Mouse (Mus musculus): Measurements from ENCODE around the gene Pfkfb2. TPM values are rescaled to one million over a fixed set of nuclear protein-coding genes. Genes with fewer than 3 reads are reported as not detected.

Gene Pfkfb2
- polyA plus RNA-seq, 1 experiment from 2014 or later = 7.1 TPM

- WGBS (ENCODE audit: insufficient replicate concordance) = under 1% methylated on average over 42 of the region's 42 CpGs
- peak; percentile 4 for ATAC-seq
These were observed 12.4 kb downstream of the Pfkfb2 start for GRCm38 (mm10) chr1:130716513-130717290.

GRCm38 (mm10) chr1:130716218-130716512 is 12.9 kb downstream of the Pfkfb2 start:
- H3K27ac ChIP-seq = peak overlapping the region; percentile 92
- peak overlapping the region; percentile 86 for H3K4me2 ChIP-seq
- no peaks in the 10 kb centered on the region for H3K9me3 ChIP-seq (replicated peaks)
- peak overlapping the region; percentile 84 for H3K4me3 ChIP-seq
- WGBS (ENCODE audit: insufficient replicate concordance) = 1% methylated on average over 3 of the region's 3 CpGs
- peak overlapping the region; percentile 95 for H3K9ac ChIP-seq
- peaks cover 48% of the 10 kb centered on the region for H3K4me1 ChIP-seq
- H3K36me3 ChIP-seq = peaks cover 38% of the 10 kb centered on the region
- no peaks in the 10 kb centered on the region for H3K27me3 ChIP-seq (replicated peaks)
- ATAC-seq = peak; percentile 21

More at GRCm38 (mm10) chr1:130716513-130717290, 12.4 kb downstream of the Pfkfb2 start:
- Histone ChIP-seq H3K27ac (peak overlapping the region; percentile 92), H3K4me3 (peak overlapping the region; percentile 84), H3K27me3 (replicated peaks) (no peaks in the 10 kb centered on the region), H3K9ac (peak overlapping the region; percentile 95), H3K36me3 (peaks cover 34% of the 10 kb centered on the region), H3K4me2 (peak overlapping the region; percentile 86), H3K9me3 (replicated peaks) (no peaks in the 10 kb centered on the region), H3K4me1 (peaks cover 48% of the 10 kb centered on the region)

DNA sequence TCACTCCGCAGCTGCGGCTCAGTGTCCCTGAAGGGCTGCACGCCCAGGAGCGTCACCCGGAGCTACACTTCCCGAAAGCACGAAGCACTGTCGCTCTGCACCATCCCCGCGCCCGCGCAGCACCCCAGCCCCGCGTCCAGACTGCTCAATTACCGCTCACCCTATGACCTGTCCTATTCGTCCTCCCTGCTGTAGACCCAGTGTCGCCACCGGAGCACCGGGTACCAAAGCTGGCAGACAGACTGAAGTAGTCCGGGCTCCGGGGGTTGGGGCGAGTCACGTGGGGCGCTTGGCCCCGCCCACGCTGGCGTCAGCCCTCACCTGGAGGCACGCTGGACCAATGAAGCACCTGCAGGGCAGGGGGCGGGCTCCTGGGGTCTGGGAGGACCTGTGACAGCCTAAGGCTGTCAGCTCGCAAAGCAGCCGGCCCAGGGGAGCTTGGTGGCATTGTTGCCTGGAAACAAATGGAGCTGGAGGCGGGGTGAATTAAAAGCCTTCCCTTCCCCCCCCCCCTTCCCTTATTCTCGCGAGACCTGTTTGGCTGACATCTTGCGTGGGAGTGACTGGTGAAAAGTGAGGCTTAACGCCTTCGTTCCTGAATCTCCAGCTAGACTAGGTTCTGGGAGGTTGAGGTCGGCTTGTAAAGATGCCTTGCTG is 13.4 kb downstream of the Pfkfb2 start, which contains the start of gene Gm29427:
TSS of gene Gm29427 (minus strand) at position 239 of the 657 bp plus-strand sequence.
- Histone ChIP-seq H3K9me3 (replicated peaks) (no peaks in the 10 kb centered on the region), H3K27me3 (replicated peaks) (no peaks in the 10 kb centered on the region), H3K27ac (peak within 1 kb of the TSS; percentile 92), H3K36me3 (peaks cover 38% of the 10 kb centered on the region), H3K4me3 (peak within 1 kb of the TSS; percentile 84), H3K4me1 (peaks cover 44% of the 10 kb centered on the region), H3K4me2 (peak within 1 kb of the TSS; percentile 86), H3K9ac (peak within 1 kb of the TSS; percentile 95)
- 2% methylated on average over 38 of the region's 38 CpGs for WGBS (ENCODE audit: insufficient replicate concordance)
- peak; percentile 91 for ATAC-seq

- no peak overlapping the region for H3K27ac ChIP-seq
- H3K4me2 ChIP-seq = peak overlapping the region; percentile 86
- ATAC-seq = no peak
- H3K9ac ChIP-seq = no peak overlapping the region
- H3K27me3 ChIP-seq (replicated peaks) = no peaks in the 10 kb centered on the region
- H3K4me3 ChIP-seq = no peak overlapping the region
- H3K9me3 ChIP-seq (replicated peaks) = no peaks in the 10 kb centered on the region
- H3K4me1 ChIP-seq = peaks cover 37% of the 10 kb centered on the region
- H3K36me3 ChIP-seq = peaks cover 48% of the 10 kb centered on the region
- WGBS (ENCODE audit: insufficient replicate concordance) = 79% methylated on average over 4 of the region's 4 CpGs
These were observed 15.0 kb downstream of the Pfkfb2 start for GRCm38 (mm10) chr1:130714046-130714445.

- WGBS (ENCODE audit: insufficient replicate concordance) = 84% methylated on average over 22 of the region's 22 CpGs
- Histone ChIP-seq H3K4me1 (peaks cover 28% of the 10 kb centered on the region), H3K4me3 (no peak overlapping the region), H3K9ac (no peak overlapping the region), H3K4me2 (no peak overlapping the region), H3K36me3 (peaks cover 77% of the 10 kb centered on the region), H3K9me3 (replicated peaks) (no peaks in the 10 kb centered on the region), H3K27ac (peak overlapping the region; percentile 43; the same call in 1 of the 2 replicates), H3K27me3 (replicated peaks) (no peaks in the 10 kb centered on the region)
- no peak for ATAC-seq
These were observed 18.6 kb downstream of the Pfkfb2 start for GRCm38 (mm10) chr1:130710283-130711080.

GRCm38 (mm10) chr1:130703613-130704012 is 25.4 kb downstream of the Pfkfb2 start:
- no peak for ATAC-seq
- H3K27me3 ChIP-seq (replicated peaks) = no peaks in the 10 kb centered on the region
- 69% methylated on average over 2 of the region's 2 CpGs for WGBS (ENCODE audit: insufficient replicate concordance)
- H3K36me3 ChIP-seq = peaks cover 96% of the 10 kb centered on the region
- H3K9ac ChIP-seq = no peak overlapping the region
- H3K9me3 ChIP-seq (replicated peaks) = no peaks in the 10 kb centered on the region
- H3K4me3 ChIP-seq = no peak overlapping the region
- no peak overlapping the region for H3K4me2 ChIP-seq
- peaks cover 9% of the 10 kb centered on the region; the same call in 1 of the 2 replicates for H3K4me1 ChIP-seq
- no peak overlapping the region for H3K27ac ChIP-seq

GRCm38 (mm10) chr1:130701976-130702375 is 27.1 kb downstream of the Pfkfb2 start:
- Histone ChIP-seq H3K36me3 (peaks cover 96% of the 10 kb centered on the region), H3K9me3 (replicated peaks) (no peaks in the 10 kb centered on the region), H3K4me2 (no peak overlapping the region), H3K27me3 (replicated peaks) (no peaks in the 10 kb centered on the region), H3K4me1 (peaks cover 9% of the 10 kb centered on the region; the same call in 1 of the 2 replicates), H3K4me3 (no peak overlapping the region), H3K9ac (no peak overlapping the region), H3K27ac (no peak overlapping the region)
- ATAC-seq = no peak
- WGBS (ENCODE audit: insufficient replicate concordance) = 89% methylated on average over 11 of the region's 11 CpGs

- Histone ChIP-seq H3K27me3 (replicated peaks) (no peaks in the 10 kb centered on the region), H3K4me1 (peaks cover 9% of the 10 kb centered on the region; the same call in 1 of the 2 replicates), H3K27ac (no peak overlapping the region), H3K9me3 (replicated peaks) (no peaks in the 10 kb centered on the region), H3K4me3 (no peak overlapping the region), H3K9ac (no peak overlapping the region), H3K36me3 (peaks cover 94% of the 10 kb centered on the region), H3K4me2 (no peak overlapping the region)
- no peak for ATAC-seq
- 90% methylated on average over 10 of the region's 10 CpGs for WGBS (ENCODE audit: insufficient replicate concordance)
These were observed 29.0 kb downstream of the Pfkfb2 start for GRCm38 (mm10) chr1:130699937-130700633.

GRCm38 (mm10) chr1:130698601-130699000 is 30.5 kb downstream of the Pfkfb2 start:
- H3K9ac ChIP-seq = no peak overlapping the region
- no peak for ATAC-seq
- 83% methylated on average over 5 of the region's 5 CpGs for WGBS (ENCODE audit: insufficient replicate concordance)

DNA sequence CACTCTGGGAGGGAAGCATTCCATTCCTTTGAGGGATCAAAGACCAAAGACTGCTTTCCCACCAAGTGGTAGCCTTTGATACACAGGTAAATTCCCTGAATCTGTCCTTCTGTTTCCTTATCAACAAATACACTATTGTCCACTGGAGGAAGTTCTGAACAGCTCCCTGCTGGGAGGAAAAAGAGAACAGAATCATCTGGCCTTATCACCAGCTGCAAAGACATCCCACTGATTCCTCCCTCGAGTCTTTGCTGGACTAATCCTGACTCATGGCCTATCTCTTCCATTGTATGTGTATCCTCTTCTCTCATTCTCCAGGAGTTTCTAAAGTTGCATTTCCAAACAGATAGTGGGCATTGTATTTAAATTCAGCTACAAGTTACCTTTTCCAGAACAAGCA is 45.1 kb downstream of the Pfkfb2 start:
- 3% methylated on average over 1 of the region's 1 CpGs for WGBS (ENCODE audit: insufficient replicate concordance)
- peaks cover 6% of the 10 kb centered on the region; the same call in 1 of the 2 replicates for H3K36me3 ChIP-seq
- no peak overlapping the region for H3K27ac ChIP-seq
- no peak overlapping the region for H3K4me3 ChIP-seq
- H3K9ac ChIP-seq = no peak overlapping the region
- H3K4me1 ChIP-seq = no peaks in the 10 kb centered on the region
- no peak for ATAC-seq
- H3K27me3 ChIP-seq (replicated peaks) = no peaks in the 10 kb centered on the region
- no peaks in the 10 kb centered on the region for H3K9me3 ChIP-seq (replicated peaks)
- no peak overlapping the region for H3K4me2 ChIP-seq

More at GRCm38 (mm10) chr1:130698601-130699000, 30.5 kb downstream of the Pfkfb2 start:
- H3K27me3 ChIP-seq (replicated peaks) = no peaks in the 10 kb centered on the region
- peaks cover 86% of the 10 kb centered on the region for H3K36me3 ChIP-seq
- H3K27ac ChIP-seq = no peak overlapping the region
- H3K9me3 ChIP-seq (replicated peaks) = no peaks in the 10 kb centered on the region
- H3K4me2 ChIP-seq = no peak overlapping the region
- no peak overlapping the region for H3K4me3 ChIP-seq
- no peaks in the 10 kb centered on the region for H3K4me1 ChIP-seq

- ATAC-seq = no peak
- no peak overlapping the region for H3K4me3 ChIP-seq
- H3K36me3 ChIP-seq = no peaks in the 10 kb centered on the region
- H3K27ac ChIP-seq = no peak overlapping the region
- H3K9me3 ChIP-seq (replicated peaks) = no peaks in the 10 kb centered on the region
- H3K9ac ChIP-seq = no peak overlapping the region
- H3K4me1 ChIP-seq = no peaks in the 10 kb centered on the region
- no peaks in the 10 kb centered on the region for H3K27me3 ChIP-seq (replicated peaks)
- 60% methylated on average over 6 of the region's 6 CpGs for WGBS (ENCODE audit: insufficient replicate concordance)
- H3K4me2 ChIP-seq = no peak overlapping the region
These were observed 47.2 kb downstream of the Pfkfb2 start for GRCm38 (mm10) chr1:130681656-130682413.

Data from liver, embryonic 12.5 days (tissue).